Comparison of ENCODE assay signal across 9 mouse cellular contexts in genomic region chr13:59431124-59431864, GRCm38 (mm10).
DNase-seq lines count a peak whose midpoint lies in the region; ATAC-seq and TF ChIP-seq lines count a peak whose summit lies in the region.
"Had no signal": no experiment of that assay in that cellular context is flagged by ENCODE, and none has a peak within 500 bp of the region (broad histone marks: within the 10 kb centered on the region; RNA-seq: fewer than 3 reads in every experiment).

No protein-coding gene starts in this region.

- no peak for TF ChIP-seq CTCF in olfactory bulb, adult 2 months (IDR thresholded peaks at IDR 0.05; ENCODE audit: insufficient read depth, low read depth, low read length)

- H3K27me3 ChIP-seq in embryonic facial prominence, embryonic 13.5 days, result no peaks in the 10 kb centered on the region
- H3K27me3 ChIP-seq: midbrain, embryonic 12.5 days had no signal

- TF ChIP-seq POLR2A in olfactory bulb, adult 2 months (IDR thresholded peaks at IDR 0.05; ENCODE audit: insufficient read depth, low read depth, low read length), result no peak

- H3K4me1 ChIP-seq in embryonic facial prominence, embryonic 13.5 days, result peaks cover 8% of the 10 kb centered on the region
- H3K4me1 ChIP-seq in olfactory bulb, adult 2 months (ENCODE audit: control insufficient read depth, insufficient read depth, low read length), result peaks cover 13% of the 10 kb centered on the region

- no peaks in the 10 kb centered on the region for H3K36me3 ChIP-seq in embryonic facial prominence, embryonic 13.5 days
- H3K36me3 ChIP-seq: midbrain, embryonic 12.5 days had no signal

- WGBS in embryonic facial prominence, embryonic 13.5 days, result 58% methylated on average over 18 of the region's 18 CpGs
- WGBS in olfactory bulb, adult 2 months, result 13% methylated on average over 18 of the region's 18 CpGs

- peaks cover 5% of the 10 kb centered on the region; the same call in 1 of the 2 replicates for H3K9me3 ChIP-seq in embryonic facial prominence, embryonic 13.5 days
- H3K9me3 ChIP-seq: midbrain, embryonic 12.5 days had no signal

- DNase-seq in gastrocnemius, adult 18-20 months (ENCODE audit: low spot score), result peak; percentile 12
- DNase-seq in gastrocnemius, adult 8-10 months (ENCODE audit: low spot score in 2 of 2), result no peak
- DNase-seq in adrenal gland, postnatal 25 days, result peak; percentile 61
- peak; percentile 37 to 57 for DNase-seq in heart, postnatal 36 days
- DNase-seq in left cerebral cortex, postnatal 4 days, result peak; percentile 77
- DNase-seq in spleen, postnatal 10 days (ENCODE audit: low spot score in 2 of 2), result no peak

- no peak overlapping the region for H3K27ac ChIP-seq in embryonic facial prominence, embryonic 13.5 days
- peak overlapping the region; percentile 60 for H3K27ac ChIP-seq in olfactory bulb, adult 2 months (ENCODE audit: insufficient read depth, low read depth, low read length)
- H3K27ac ChIP-seq: midbrain, embryonic 12.5 days had no signal

- no peak overlapping the region for H3K9ac ChIP-seq in embryonic facial prominence, embryonic 13.5 days
- H3K9ac ChIP-seq: midbrain, embryonic 12.5 days had no signal

- H3K4me2 ChIP-seq in embryonic facial prominence, embryonic 13.5 days, result peak overlapping the region; percentile 32; the same call in 1 of the 2 replicates
- H3K4me2 ChIP-seq: midbrain, embryonic 12.5 days had no signal

- no peak for ATAC-seq in embryonic facial prominence, embryonic 13.5 days (ENCODE audit: insufficient number of reproducible peaks, insufficient read depth, low FRiP score, low TSS enrichment, low read depth)

- H3K4me3 ChIP-seq in embryonic facial prominence, embryonic 13.5 days, result no peak overlapping the region
- H3K4me3 ChIP-seq in olfactory bulb, adult 2 months (ENCODE audit: insufficient read depth, low read depth, low read length), result peak overlapping the region; percentile 3; the same call in 1 of the 2 replicates
- H3K4me3 ChIP-seq: midbrain, embryonic 12.5 days had no signal

- intact Hi-C loops in heart, postnatal 36 days (cut with DNase I), result no loop called here
- intact Hi-C loops in left cerebral cortex, postnatal 4 days (cut with DNase I), result loop anchor here (2.0 kb wide), 1 partner anchor 52 kb away; no protein-coding TSS in a partner anchor

Comparison
In these comparisons a context has a peak if more than half of its experiments do, and no peak if none do; other contexts are left out.
1. DNase-seq: peak in gastrocnemius, adult 18-20 months (single experiment), adrenal gland, postnatal 25 days (single experiment), heart, postnatal 36 days (2 of 2) and left cerebral cortex, postnatal 4 days (single experiment); none in gastrocnemius, adult 8-10 months (0 of 2) and spleen, postnatal 10 days (0 of 2).